Mouse (Mus musculus) lung, embryonic 15.5 days (tissue): ENCODE results near the gene 5730596B20Rik. TPM values are rescaled to one million over a fixed set of nuclear protein-coding genes. Genes with fewer than 3 reads are reported as not detected.
A peak's percentile ranks its signal among the peaks of the same experiment; 100 is the strongest.

Experiments used
- ATAC-seq: fragments of 200-750 bp; cut with Nextera tagmentation; 2 replicates; pipeline ENCODE4 v1.8.0; 2017; ENCODE audit warnings: moderate number of reproducible peaks, borderline replicate concordance; ENCODE audit not compliant: low FRiP score, low TSS enrichment; ENCODE audit errors: extremely low read depth
- H3K27ac ChIP-seq: fragments of 300-500 bp; sonication (generic); 2 replicates; pipeline ENCODE4 v1.5.1; 2015; ENCODE audit warnings: moderate library complexity, mild to moderate bottlenecking, inconsistent platforms
- H3K27me3 ChIP-seq: fragments of 300-500 bp; sonication (generic); 2 replicates; pipeline ENCODE4 v1.6.1; 2015; ENCODE audit warnings: inconsistent platforms
- H3K36me3 ChIP-seq: fragments of 300-500 bp; sonication (generic); 2 replicates; pipeline ENCODE4 v1.6.1; 2015; ENCODE audit warnings: inconsistent platforms
- H3K4me1 ChIP-seq: fragments of 300-500 bp; sonication (generic); 2 replicates; pipeline ENCODE4 v1.6.1; 2015; ENCODE audit warnings: inconsistent platforms
- H3K4me2 ChIP-seq: fragments of 300-500 bp; sonication (generic); 2 replicates; pipeline ENCODE4 v1.6.1; 2015; ENCODE audit warnings: inconsistent platforms, mild to moderate bottlenecking, moderate library complexity
- H3K4me3 ChIP-seq: fragments of 300-500 bp; sonication (generic); 2 replicates; pipeline ENCODE4 v1.5.1; 2015; ENCODE audit warnings: mild to moderate bottlenecking, inconsistent platforms
- H3K9ac ChIP-seq: fragments of 300-500 bp; sonication (generic); 2 replicates; pipeline ENCODE4 v1.6.1; 2015; ENCODE audit warnings: inconsistent platforms
- H3K9me3 ChIP-seq: fragments of 300-500 bp; sonication (generic); 2 replicates; pipeline ENCODE4 v1.6.1; 2016; ENCODE audit warnings: inconsistent platforms
- WGBS: fragments of 180-500 bp; shearing (Covaris S2); methylation state at CpG from one replicate; pipeline ENCODE4 v1.1.7; 2015; 5-methylcytosine and 5-hydroxymethylcytosine counted together
- polyA plus RNA-seq: library from polyadenylated mRNA; unstranded; fragments of >200 nt; fragmentation: Nextera tagmentation; extraction: Ambion mirVana; gene quantifications from 2 replicates; pipeline ENCODE4 v1.2.1, GENCODE M21; 2015

Gene 5730596B20Rik
- polyA plus RNA-seq, 1 experiment from 2014 or later: 2.1 TPM

GRCm38 (mm10) chr6:52164051-52164625 lies 13.2 kb upstream of the 5730596B20Rik start:
- Histone ChIP-seq H3K27ac (peak overlapping the region; percentile 98), H3K9me3 (no peaks in the 10 kb centered on the region), H3K36me3 (no peaks in the 10 kb centered on the region), H3K4me2 (peak overlapping the region; percentile 90), H3K27me3 (peaks cover 63% of the 10 kb centered on the region; the same call in 1 of the 2 replicates), H3K4me1 (peaks cover 13% of the 10 kb centered on the region; the same call in 1 of the 2 replicates), H3K4me3 (peak overlapping the region; percentile 52), H3K9ac (peak overlapping the region; percentile 64)
- ATAC-seq: peak; percentile 31; the same call in 1 of the 2 replicates
- under 1% methylated on average over 38 of the region's 39 CpGs for WGBS

GRCm38 (mm10) chr6:52164626-52165440 lies 12.5 kb upstream of the 5730596B20Rik start, which contains the start of gene Hoxa2:
Gene Hoxa2 (minus strand): TSS chr6:52164831.
- Histone ChIP-seq H3K4me3 (peak within 1 kb of the TSS; percentile 52), H3K27ac (peak within 1 kb of the TSS; percentile 98), H3K9me3 (no peaks in the 10 kb centered on the region), H3K36me3 (no peaks in the 10 kb centered on the region), H3K27me3 (peaks cover 62% of the 10 kb centered on the region), H3K4me2 (peak within 1 kb of the TSS; percentile 90), H3K4me1 (peaks cover 13% of the 10 kb centered on the region), H3K9ac (peak within 1 kb of the TSS; percentile 64)
- peak; percentile 50; the same call in 1 of the 2 replicates for ATAC-seq
- 1% methylated on average over 25 of the region's 25 CpGs for WGBS

GRCm38 (mm10) chr6:52165441-52166370 lies 11.6 kb upstream of the 5730596B20Rik start:
- Histone ChIP-seq H3K27ac (peak overlapping the region; percentile 98), H3K4me3 (peak overlapping the region; percentile 52), H3K4me1 (peaks cover 22% of the 10 kb centered on the region), H3K4me2 (peak overlapping the region; percentile 90), H3K36me3 (no peaks in the 10 kb centered on the region), H3K27me3 (peaks cover 63% of the 10 kb centered on the region), H3K9ac (peak overlapping the region; percentile 62), H3K9me3 (no peaks in the 10 kb centered on the region)
- WGBS: 4% methylated on average over 28 of the region's 28 CpGs
- ATAC-seq: no peak

- Histone ChIP-seq H3K9ac (peak overlapping the region; percentile 62), H3K4me3 (peak overlapping the region; percentile 52), H3K27me3 (peaks cover 68% of the 10 kb centered on the region), H3K4me2 (peak overlapping the region; percentile 90), H3K36me3 (no peaks in the 10 kb centered on the region), H3K27ac (peak overlapping the region; percentile 98), H3K4me1 (peaks cover 27% of the 10 kb centered on the region), H3K9me3 (no peaks in the 10 kb centered on the region)
- ATAC-seq: no peak
- WGBS: 11% methylated on average over 4 of the region's 4 CpGs
Observed at GRCm38 (mm10) chr6:52166431-52167077, 10.7 kb upstream of the 5730596B20Rik start.

GRCm38 (mm10) chr6:52167176-52167575 lies 10.1 kb upstream of the 5730596B20Rik start:
- WGBS: 21% methylated on average over 1 of the region's 1 CpGs
- peak overlapping the region; percentile 90 for H3K4me2 ChIP-seq
- H3K9me3 ChIP-seq: no peaks in the 10 kb centered on the region
- ATAC-seq: no peak
- H3K36me3 ChIP-seq: no peaks in the 10 kb centered on the region
- peak overlapping the region; percentile 62 for H3K9ac ChIP-seq
- peaks cover 34% of the 10 kb centered on the region for H3K4me1 ChIP-seq
- H3K27me3 ChIP-seq: peaks cover 69% of the 10 kb centered on the region
- peak overlapping the region; percentile 98 for H3K27ac ChIP-seq
- H3K4me3 ChIP-seq: peak overlapping the region; percentile 52

- peak overlapping the region; percentile 90 for H3K4me2 ChIP-seq
- WGBS: 12% methylated on average over 14 of the region's 14 CpGs
Observed at GRCm38 (mm10) chr6:52167736-52168161, 9.5 kb upstream of the 5730596B20Rik start.

GRCm38 (mm10) chr6:52168191-52169055 lies 8.9 kb upstream of the 5730596B20Rik start:
- no peaks in the 10 kb centered on the region for H3K36me3 ChIP-seq
- H3K27ac ChIP-seq: peak overlapping the region; percentile 98
- no peaks in the 10 kb centered on the region for H3K9me3 ChIP-seq
- H3K4me2 ChIP-seq: peak overlapping the region; percentile 90
- 5% methylated on average over 42 of the region's 42 CpGs for WGBS
- ATAC-seq: no peak
- H3K4me3 ChIP-seq: peak overlapping the region; percentile 34
- H3K9ac ChIP-seq: peak overlapping the region; percentile 62
- H3K27me3 ChIP-seq: peaks cover 72% of the 10 kb centered on the region
- H3K4me1 ChIP-seq: peaks cover 42% of the 10 kb centered on the region

More at GRCm38 (mm10) chr6:52167736-52168161, 9.5 kb upstream of the 5730596B20Rik start:
- peak overlapping the region; percentile 98 for H3K27ac ChIP-seq
- peaks cover 73% of the 10 kb centered on the region for H3K27me3 ChIP-seq
- no peak for ATAC-seq
- H3K4me3 ChIP-seq: peak overlapping the region; percentile 34
- no peaks in the 10 kb centered on the region for H3K9me3 ChIP-seq
- peak overlapping the region; percentile 62 for H3K9ac ChIP-seq
- no peaks in the 10 kb centered on the region for H3K36me3 ChIP-seq
- peaks cover 39% of the 10 kb centered on the region for H3K4me1 ChIP-seq

- no peaks in the 10 kb centered on the region for H3K36me3 ChIP-seq
- peak overlapping the region; percentile 95 for H3K27ac ChIP-seq
- peak overlapping the region; percentile 29 for H3K4me3 ChIP-seq
- no peak for ATAC-seq
- H3K9ac ChIP-seq: peak overlapping the region; percentile 44
- peaks cover 42% of the 10 kb centered on the region for H3K4me1 ChIP-seq
- peaks cover 73% of the 10 kb centered on the region for H3K27me3 ChIP-seq
- no peaks in the 10 kb centered on the region for H3K9me3 ChIP-seq
- WGBS: 11% methylated on average over 16 of the region's 16 CpGs
- peak overlapping the region; percentile 90 for H3K4me2 ChIP-seq
Observed at GRCm38 (mm10) chr6:52169499-52170165, 7.7 kb upstream of the 5730596B20Rik start.

GRCm38 (mm10) chr6:52170166-52170897 lies 7.0 kb upstream of the 5730596B20Rik start:
- Histone ChIP-seq H3K4me1 (peaks cover 39% of the 10 kb centered on the region), H3K27me3 (peaks cover 76% of the 10 kb centered on the region), H3K9me3 (no peaks in the 10 kb centered on the region), H3K9ac (peak overlapping the region; percentile 44), H3K36me3 (no peaks in the 10 kb centered on the region), H3K4me3 (peak overlapping the region; percentile 29), H3K27ac (peak overlapping the region; percentile 95), H3K4me2 (peak overlapping the region; percentile 90)
- peak; percentile 37; the same call in 1 of the 2 replicates for ATAC-seq
- 4% methylated on average over 40 of the region's 40 CpGs for WGBS
